Mouse (Mus musculus): Measurements from ENCODE around the gene Foxp1. TPM values are rescaled to one million over a fixed set of nuclear protein-coding genes. Genes with fewer than 3 reads are reported as not detected.

Foxp1 gene
- total and polyA plus RNA-seq, 3 experiments: 16.1 to 42.0 TPM; not detected in 1

- no peaks in the 10 kb centered on the region for H3K9me3 ChIP-seq (replicated peaks; ENCODE audit: insufficient read depth, low read length)
- TF ChIP-seq KAT2A (conservative IDR thresholded peaks at IDR 0.05; ENCODE audit: low read depth, low read length): no peak
- no peaks in the 10 kb centered on the region for H3K79me2 ChIP-seq (ENCODE audit: control insufficient read depth, insufficient read depth, low read length, poor library complexity)
- DNase-seq (ENCODE audit: low read depth, low spot score): no peak
- no peak overlapping the region for H3K27ac ChIP-seq (ENCODE audit: control insufficient read depth, low read depth, low read length)
- H3K27me3 ChIP-seq (ENCODE audit: control insufficient read depth in 1 of 2, insufficient read depth in 2 of 2, low read length in 2 of 2): no peaks in the 10 kb centered on the region
- no peaks in the 10 kb centered on the region for H3K4me1 ChIP-seq (ENCODE audit: control insufficient read depth in 1 of 2, insufficient read depth in 2 of 2, low read length in 2 of 2)
- no peak overlapping the region for H3K9ac ChIP-seq (ENCODE audit: control insufficient read depth, low read depth, low read length, poor library complexity, severe bottlenecking)
- H3K4me3 ChIP-seq (ENCODE audit: control insufficient read depth in 1 of 2, insufficient read depth in 1 of 2, low read depth in 2 of 2, low read length in 2 of 2): no peak overlapping the region
- H3K36me3 ChIP-seq (ENCODE audit: control insufficient read depth in 1 of 2, insufficient read depth in 2 of 2, low read length in 2 of 2): peaks cover 2 to 3% of the 10 kb centered on the region in 2 experiments
These were observed 568.1 kb downstream of the Foxp1 start for GRCm38 (mm10) chr6:98954439-98954838.

GRCm38 (mm10) chr6:98949703-98950191, 572.8 kb downstream of the Foxp1 start:
- H3K9ac ChIP-seq (ENCODE audit: control insufficient read depth, low read depth, low read length, poor library complexity, severe bottlenecking): no peak overlapping the region
- H3K27ac ChIP-seq (ENCODE audit: control insufficient read depth, low read depth, low read length): no peak overlapping the region
- H3K9me3 ChIP-seq (replicated peaks; ENCODE audit: insufficient read depth, low read length): no peaks in the 10 kb centered on the region
- no peaks in the 10 kb centered on the region for H3K79me2 ChIP-seq (ENCODE audit: control insufficient read depth, insufficient read depth, low read length, poor library complexity)
- no peak for DNase-seq (ENCODE audit: low read depth, low spot score)
- no peaks in the 10 kb centered on the region for H3K27me3 ChIP-seq (ENCODE audit: control insufficient read depth in 1 of 2, insufficient read depth in 2 of 2, low read length in 2 of 2)
- peaks cover 2 to 3% of the 10 kb centered on the region in 2 experiments; a peak in 3 of 4 replicates for H3K36me3 ChIP-seq (ENCODE audit: control insufficient read depth in 1 of 2, insufficient read depth in 2 of 2, low read length in 2 of 2)
- H3K4me3 ChIP-seq (ENCODE audit: control insufficient read depth in 1 of 2, insufficient read depth in 1 of 2, low read depth in 2 of 2, low read length in 2 of 2): no peak overlapping the region
- no peak for TF ChIP-seq MAX (IDR thresholded peaks at IDR 0.05; ENCODE audit: low read length)
- TF ChIP-seq MYC (IDR thresholded peaks at IDR 0.05; ENCODE audit: low read depth, low read length): no peak
- no peaks in the 10 kb centered on the region for H3K4me1 ChIP-seq (ENCODE audit: control insufficient read depth in 1 of 2, insufficient read depth in 2 of 2, low read length in 2 of 2)

- Histone ChIP-seq H3K27me3 (ENCODE audit: control insufficient read depth in 1 of 2, insufficient read depth in 2 of 2, low read length in 2 of 2) (no peaks in the 10 kb centered on the region), H3K9ac (ENCODE audit: control insufficient read depth, low read depth, low read length, poor library complexity, severe bottlenecking) (no peak overlapping the region), H3K27ac (ENCODE audit: control insufficient read depth, low read depth, low read length) (no peak overlapping the region), H3K4me3 (ENCODE audit: control insufficient read depth in 1 of 2, insufficient read depth in 1 of 2, low read depth in 2 of 2, low read length in 2 of 2) (no peak overlapping the region), H3K79me2 (ENCODE audit: control insufficient read depth, insufficient read depth, low read length, poor library complexity) (no peaks in the 10 kb centered on the region), H3K9me3 (replicated peaks; ENCODE audit: insufficient read depth, low read length) (no peaks in the 10 kb centered on the region), H3K4me1 (ENCODE audit: control insufficient read depth in 1 of 2, insufficient read depth in 2 of 2, low read length in 2 of 2) (no peaks in the 10 kb centered on the region), H3K36me3 (ENCODE audit: control insufficient read depth in 1 of 2, insufficient read depth in 2 of 2, low read length in 2 of 2) (peaks cover 2 to 3% of the 10 kb centered on the region in 2 experiments; a peak in 3 of 4 replicates)
- TF ChIP-seq ZKSCAN1 (IDR thresholded peaks at IDR 0.05; ENCODE audit: low read depth, low read length): no peak
- TF ChIP-seq MYB (IDR thresholded peaks at IDR 0.05; ENCODE audit: low read depth, low read length): no peak
- no peak for TF ChIP-seq KAT2A (conservative IDR thresholded peaks at IDR 0.05; ENCODE audit: low read depth, low read length)
- TF ChIP-seq JUND (IDR thresholded peaks at IDR 0.05; ENCODE audit: low read depth, low read length): no peak
- TF ChIP-seq USF1 (IDR thresholded peaks at IDR 0.05; ENCODE audit: low read depth, low read length): no peak
- no peak for TF ChIP-seq POLR2A (IDR thresholded peaks at IDR 0.05; ENCODE audit: control insufficient read depth in 1 of 2, insufficient read depth in 1 of 2, low read depth in 1 of 2, low read length in 2 of 2, poor library complexity in 1 of 2)
- TF ChIP-seq ZNF384 (IDR thresholded peaks at IDR 0.05; ENCODE audit: low read depth, low read length): no peak
- no peak for TF ChIP-seq SMC3 (IDR thresholded peaks at IDR 0.05; ENCODE audit: low read depth, low read length)
- no peak for TF ChIP-seq POLR2AphosphoS2 (IDR thresholded peaks at IDR 0.05; ENCODE audit: low read length)
- TF ChIP-seq E2F4 (IDR thresholded peaks at IDR 0.05; ENCODE audit: borderline replicate concordance, low read depth, low read length): no peak
- TF ChIP-seq MEF2A (IDR thresholded peaks at IDR 0.05; ENCODE audit: extremely low read depth, insufficient replicate concordance, low read depth, low read length, poor library complexity, severe bottlenecking): no peak
- no peak for TF ChIP-seq CHD1 (IDR thresholded peaks at IDR 0.05; ENCODE audit: low read depth, low read length)
- TF ChIP-seq ELF1 (IDR thresholded peaks at IDR 0.05; ENCODE audit: low read depth, low read length): no peak
- TF ChIP-seq CHD2 (IDR thresholded peaks at IDR 0.05; ENCODE audit: low read length): no peak
- TF ChIP-seq UBTF (IDR thresholded peaks at IDR 0.05; ENCODE audit: borderline replicate concordance, insufficient read depth, low read depth, low read length): no peak
- TF ChIP-seq MXI1 (IDR thresholded peaks at IDR 0.05; ENCODE audit: low read depth, low read length): no peak
- TF ChIP-seq BHLHE40 (IDR thresholded peaks at IDR 0.05; ENCODE audit: borderline replicate concordance, low read depth, low read length): no peak
- TF ChIP-seq NELFE (IDR thresholded peaks at IDR 0.05; ENCODE audit: low read depth, low read length): no peak
- peak; percentile 12 for DNase-seq (ENCODE audit: low read depth, low spot score)
These were observed 573.2 kb downstream of the Foxp1 start for GRCm38 (mm10) chr6:98949286-98949685.

Measured in MEL (cell line).